Mouse (Mus musculus) olfactory bulb, adult 2 months (tissue): ENCODE results near the gene Cd101.

Experiments
- CTCF ChIP-seq: fragments of 200-500 bp; IDR thresholded peaks from 2 replicates; pipeline ENCODE4 v1.5.1; 2012; ENCODE audit warnings: low read depth, mild to moderate bottlenecking, low read length, moderate library complexity; ENCODE audit not compliant: insufficient read depth
- POLR2A ChIP-seq: fragments of 200-500 bp; IDR thresholded peaks from 2 replicates; pipeline ENCODE4 v1.6.1; 2012; ENCODE audit warnings: mild to moderate bottlenecking, low read depth, low read length, moderate library complexity; ENCODE audit not compliant: insufficient read depth

- TF ChIP-seq CTCF (no peak), POLR2A (no peak)
Observed at GRCm38 (mm10) chr3:100951531-100951930, 77.8 kb downstream of the Cd101 start.
